Mouse (Mus musculus) liver, adult 2 months (tissue): ENCODE measurements around the gene Sfr1.

Experiments used
- CTCF ChIP-seq: fragments of 200-500 bp; IDR thresholded peaks from 2 replicates; pipeline ENCODE4 v1.5.1; 2011; ENCODE audit warnings: low read depth, low read length, control low read depth
- POLR2A ChIP-seq: fragments of 200-500 bp; IDR thresholded peaks from 2 replicates; pipeline ENCODE4 v1.6.1; 2011; ENCODE audit warnings: low read length, control low read depth; ENCODE audit not compliant: insufficient read depth; ENCODE audit errors: extremely low read depth

DNA sequence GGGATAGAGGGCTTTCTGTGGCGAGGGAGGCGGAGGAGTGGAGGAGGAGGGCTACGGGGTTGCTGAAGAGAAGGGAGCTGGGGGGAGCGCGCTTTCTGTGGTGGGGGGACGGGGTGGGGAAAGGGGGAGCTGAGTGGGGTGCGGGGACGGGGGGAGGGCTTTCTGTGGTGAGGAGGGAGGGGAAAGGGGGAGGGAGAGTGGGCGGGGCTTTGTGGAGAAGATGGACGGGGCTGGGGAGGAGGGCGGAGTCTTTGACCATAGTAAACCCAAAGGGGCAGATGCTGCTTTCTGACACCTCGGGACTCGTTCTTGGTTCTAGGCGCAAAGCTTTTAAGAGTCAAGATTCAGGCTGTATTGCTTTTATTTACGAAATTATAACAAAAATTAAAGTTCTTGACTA lies 449 bp downstream of the Sfr1 start:
- no peak for TF ChIP-seq CTCF
- no peak for TF ChIP-seq POLR2A
